Mouse (Mus musculus) mesoderm, embryonic 11.5 days (tissue): ENCODE measurements at regions not wholly inside any gene's neighbourhood (a gene's known extent, or its start where the extent isn't known, plus 50 kb on each side); places are given as distances from the start of the nearest gene placed in this dataset.

Source experiments
- DNase-seq: peaks from one replicate; pipeline ENCODE4 v3.0.0-alpha.2; 2012; ENCODE audit warnings: low read depth, low spot score

- no peak for DNase-seq
Measured at GRCm38 (mm10) chr9:95331275-95331674, 75.2 kb downstream of the Chst2 start.

GRCm38 (mm10) chr9:95330097-95330496 lies 76.4 kb downstream of the Chst2 start:
- no peak for DNase-seq

- DNase-seq, result no peak
Measured at GRCm38 (mm10) chr9:95329053-95329430, 77.5 kb downstream of the Chst2 start.

- DNase-seq, result no peak
Measured at GRCm38 (mm10) chr9:95328261-95329052, 78.1 kb downstream of the Chst2 start.

GRCm38 (mm10) chr9:95327771-95328170 lies 78.8 kb downstream of the Chst2 start:
- peak; percentile 15 for DNase-seq

- DNase-seq, result no peak
Measured at GRCm38 (mm10) chr9:95323622-95324021, 82.9 kb downstream of the Chst2 start.

GRCm38 (mm10) chr9:95322893-95323292 lies 83.6 kb downstream of the Chst2 start:
- DNase-seq, result no peak

- DNase-seq, result no peak
Measured at GRCm38 (mm10) chr9:95322031-95322430, 84.5 kb downstream of the Chst2 start.

GRCm38 (mm10) chr9:95318926-95319325 lies 87.6 kb downstream of the Chst2 start:
- DNase-seq, result no peak

- DNase-seq, result no peak
Measured at GRCm38 (mm10) chr9:95316726-95317125, 89.8 kb downstream of the Chst2 start.

GRCm38 (mm10) chr9:95315080-95315479 lies 91.4 kb downstream of the Chst2 start:
- DNase-seq, result no peak

GRCm38 (mm10) chr9:95311671-95312070 lies 94.9 kb downstream of the Chst2 start:
- no peak for DNase-seq

GRCm38 (mm10) chr9:95289008-95289407 lies 117.5 kb downstream of the Chst2 start:
- DNase-seq, result no peak

GRCm38 (mm10) chr9:95282996-95283395 lies 123.5 kb downstream of the Chst2 start:
- no peak for DNase-seq

GRCm38 (mm10) chr9:95282502-95282901 lies 124.0 kb downstream of the Chst2 start:
- no peak for DNase-seq
